Mouse (Mus musculus) cerebellum, adult 2 months (tissue): Measurements from ENCODE around the gene Prss54.

ENCODE experiments used
- CTCF ChIP-seq: fragments of 200-500 bp; IDR thresholded peaks from 2 replicates; pipeline ENCODE4 v1.5.1; 2011; ENCODE audit warnings: low read depth, mild to moderate bottlenecking, control low read depth, low read length, moderate library complexity, borderline replicate concordance; ENCODE audit not compliant: insufficient read depth
- POLR2A ChIP-seq: fragments of 200-500 bp; IDR thresholded peaks from 2 replicates; pipeline ENCODE4 v1.6.1; 2011; ENCODE audit warnings: low read length, control low read depth, borderline replicate concordance; ENCODE audit not compliant: insufficient read depth

DNA sequence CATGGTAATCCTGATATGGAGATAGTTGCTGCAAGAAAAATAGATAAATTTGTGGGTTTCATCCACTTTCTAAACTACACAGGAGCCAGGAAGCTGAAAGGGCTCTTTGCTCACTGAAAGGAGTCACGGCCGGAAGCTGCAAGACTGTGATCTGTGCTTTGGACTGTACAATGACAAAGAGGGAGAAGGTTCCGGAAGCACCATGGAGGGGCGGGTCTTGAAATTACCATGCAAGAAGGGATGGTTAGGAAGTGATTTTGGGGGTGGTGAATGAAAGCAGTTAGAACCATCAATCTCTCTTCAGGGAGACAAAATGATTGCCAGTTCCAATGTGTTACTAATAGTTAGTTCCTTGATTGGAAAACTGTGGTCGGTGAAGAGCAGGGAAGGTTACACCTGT is 33.3 kb upstream of the Prss54 start:
- TF ChIP-seq POLR2A (no peak), CTCF (no peak)
